Mouse (Mus musculus): Measurements from ENCODE around the gene Galr2. TPM values are rescaled to one million over a fixed set of nuclear protein-coding genes. Genes with fewer than 3 reads are reported as not detected.

Galr2 gene
- total and polyA plus RNA-seq, 3 experiments = 0.35 to 1.2 TPM; not detected in 1

GRCm38 (mm10) chr11:116290556-116290955 lies 9.8 kb downstream of the Galr2 start:
- Histone ChIP-seq H3K4me1 (ENCODE audit: control insufficient read depth in 1 of 2, insufficient read depth in 2 of 2, low read length in 2 of 2) (no peaks in the 10 kb centered on the region), H3K9ac (ENCODE audit: control insufficient read depth, low read depth, low read length, poor library complexity, severe bottlenecking) (no peak overlapping the region), H3K9me3 (replicated peaks; ENCODE audit: insufficient read depth, low read length) (no peaks in the 10 kb centered on the region), H3K79me2 (ENCODE audit: control insufficient read depth, insufficient read depth, low read length, poor library complexity) (no peaks in the 10 kb centered on the region), H3K4me3 (ENCODE audit: control insufficient read depth in 1 of 2, insufficient read depth in 1 of 2, low read depth in 2 of 2, low read length in 2 of 2) (no peak overlapping the region), H3K27me3 (ENCODE audit: control insufficient read depth in 1 of 2, insufficient read depth in 2 of 2, low read length in 2 of 2) (no peaks in the 10 kb centered on the region), H3K27ac (ENCODE audit: control insufficient read depth, low read depth, low read length) (no peak overlapping the region), H3K36me3 (ENCODE audit: control insufficient read depth in 1 of 2, insufficient read depth in 2 of 2, low read length in 2 of 2) (peaks cover 0 to 2% of the 10 kb centered on the region in 2 experiments; a peak in 1 of 4 replicates)
- DNase-seq (ENCODE audit: low read depth, low spot score) = no peak
- TF ChIP-seq TCF12 (IDR thresholded peaks at IDR 0.05; ENCODE audit: low read depth, low read length) (no peak), MEF2A (IDR thresholded peaks at IDR 0.05; ENCODE audit: extremely low read depth, insufficient replicate concordance, low read depth, low read length, poor library complexity, severe bottlenecking) (no peak), JUND (IDR thresholded peaks at IDR 0.05; ENCODE audit: low read depth, low read length) (no peak), TBP (IDR thresholded peaks at IDR 0.05; ENCODE audit: low read depth, low read length) (no peak), POLR2AphosphoS5 (IDR thresholded peaks at IDR 0.05; ENCODE audit: borderline replicate concordance, low read depth, low read length) (no peak), CTCF (IDR thresholded peaks at IDR 0.05 in 2 of 3, conservative IDR thresholded peaks at IDR 0.05 in 1 of 3; ENCODE audit: control insufficient read depth in 1 of 3, insufficient read depth in 1 of 3, low read depth in 2 of 3, low read length in 3 of 3, poor library complexity in 1 of 3, severe bottlenecking in 1 of 3) (no peak), USF1 (IDR thresholded peaks at IDR 0.05; ENCODE audit: low read depth, low read length) (no peak), GATA1 (IDR thresholded peaks at IDR 0.05; ENCODE audit: low read depth, low read length) (no peak), MAFK (IDR thresholded peaks at IDR 0.05; ENCODE audit: borderline replicate concordance, low read depth, low read length) (no peak), UBTF (IDR thresholded peaks at IDR 0.05; ENCODE audit: borderline replicate concordance, insufficient read depth, low read depth, low read length) (no peak), MYC (IDR thresholded peaks at IDR 0.05; ENCODE audit: low read depth, low read length) (no peak)

GRCm38 (mm10) chr11:116292401-116292800 lies 11.7 kb downstream of the Galr2 start:
- Histone ChIP-seq H3K79me2 (ENCODE audit: control insufficient read depth, insufficient read depth, low read length, poor library complexity) (no peaks in the 10 kb centered on the region), H3K4me3 (ENCODE audit: control insufficient read depth in 1 of 2, insufficient read depth in 1 of 2, low read depth in 2 of 2, low read length in 2 of 2) (no peak overlapping the region), H3K9ac (ENCODE audit: control insufficient read depth, low read depth, low read length, poor library complexity, severe bottlenecking) (no peak overlapping the region), H3K27ac (ENCODE audit: control insufficient read depth, low read depth, low read length) (no peak overlapping the region), H3K9me3 (replicated peaks; ENCODE audit: insufficient read depth, low read length) (no peaks in the 10 kb centered on the region), H3K27me3 (ENCODE audit: control insufficient read depth in 1 of 2, insufficient read depth in 2 of 2, low read length in 2 of 2) (no peaks in the 10 kb centered on the region), H3K4me1 (ENCODE audit: control insufficient read depth in 1 of 2, insufficient read depth in 2 of 2, low read length in 2 of 2) (no peaks in the 10 kb centered on the region), H3K36me3 (ENCODE audit: control insufficient read depth in 1 of 2, insufficient read depth in 2 of 2, low read length in 2 of 2) (peaks cover 0 to 2% of the 10 kb centered on the region in 2 experiments; a peak in 1 of 4 replicates)
- TF ChIP-seq ZC3H11A (IDR thresholded peaks at IDR 0.05; ENCODE audit: low read depth, low read length) = no peak
- TF ChIP-seq NELFE (IDR thresholded peaks at IDR 0.05; ENCODE audit: low read depth, low read length) = no peak
- TF ChIP-seq USF2 (IDR thresholded peaks at IDR 0.05; ENCODE audit: borderline replicate concordance in 1 of 2, insufficient read depth in 1 of 2, low read depth in 1 of 2, low read length in 2 of 2) = no peak
- TF ChIP-seq GABPA (IDR thresholded peaks at IDR 0.05; ENCODE audit: low read depth, low read length) = no peak
- no peak for TF ChIP-seq MYC (IDR thresholded peaks at IDR 0.05; ENCODE audit: low read depth, low read length)
- TF ChIP-seq GATA1 (IDR thresholded peaks at IDR 0.05; ENCODE audit: low read depth, low read length) = no peak
- TF ChIP-seq TBP (IDR thresholded peaks at IDR 0.05; ENCODE audit: low read depth, low read length) = no peak
- DNase-seq (ENCODE audit: low read depth, low spot score) = no peak
